Mouse (Mus musculus): Measurements from ENCODE around the gene Noct. TPM values are rescaled to one million over a fixed set of nuclear protein-coding genes. Genes with fewer than 3 reads are reported as not detected.
"Not testable (repeated sequence)": the region's sequence is repeated elsewhere in the genome, so short reads cannot be mapped to it uniquely, and the experiment has no call there.

The Noct gene
- total RNA-seq (2014; fragmentation: Nextera tagmentation) = 19.2 and 39.1 TPM in 2 replicates
- total RNA-seq (2017) = 4.6 and 5.8 TPM in 2 replicates

DNA sequence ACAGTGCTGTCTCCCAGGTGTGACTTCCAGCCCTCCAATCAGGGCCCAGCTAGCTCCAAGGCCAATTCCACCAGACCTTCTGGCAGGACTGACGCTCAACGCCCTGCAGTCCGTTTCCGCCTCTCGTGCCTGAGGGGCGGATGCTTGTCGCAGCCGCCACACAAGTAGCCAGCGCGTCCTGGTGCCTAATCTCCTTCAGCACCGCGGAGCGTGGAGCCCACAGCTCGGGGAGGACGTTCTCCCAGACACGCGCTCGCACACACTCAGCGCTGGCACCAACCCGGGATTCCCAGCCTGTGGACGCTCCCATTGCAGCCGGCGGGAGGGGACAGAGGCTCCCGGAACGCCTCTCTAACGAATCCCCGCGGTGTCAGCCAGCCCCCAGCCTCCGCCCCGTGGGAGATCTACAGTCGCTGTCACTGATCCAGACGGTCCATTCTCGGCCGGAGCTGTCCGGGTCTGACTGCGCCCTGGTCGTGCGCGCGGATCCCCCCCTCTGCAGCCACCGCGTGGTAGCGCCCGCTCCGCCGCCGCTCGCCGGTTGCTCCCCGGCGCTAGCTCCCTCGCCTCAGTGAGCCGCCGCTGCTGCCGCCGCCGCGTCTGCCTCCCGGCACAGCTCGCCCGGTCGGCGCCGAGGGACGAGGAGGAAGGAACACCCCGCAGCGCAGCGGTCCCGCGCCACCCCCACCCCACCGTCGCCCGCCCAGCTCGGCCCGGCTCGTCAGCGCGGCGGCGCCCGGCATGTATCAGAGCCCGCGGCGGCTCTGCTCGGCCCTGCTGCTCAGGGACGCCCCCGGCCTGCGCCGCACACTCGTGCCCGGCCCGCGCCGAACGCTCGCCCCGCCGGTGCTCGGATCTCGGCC lies at the start of gene Noct:
Gene Noct (plus strand): TSS at position 85 of the 863 bp plus-strand sequence.
- ATAC-seq (replicated peaks; ENCODE audit: low FRiP score, low TSS enrichment, poor library complexity, severe bottlenecking) = peak; percentile 92

DNA sequence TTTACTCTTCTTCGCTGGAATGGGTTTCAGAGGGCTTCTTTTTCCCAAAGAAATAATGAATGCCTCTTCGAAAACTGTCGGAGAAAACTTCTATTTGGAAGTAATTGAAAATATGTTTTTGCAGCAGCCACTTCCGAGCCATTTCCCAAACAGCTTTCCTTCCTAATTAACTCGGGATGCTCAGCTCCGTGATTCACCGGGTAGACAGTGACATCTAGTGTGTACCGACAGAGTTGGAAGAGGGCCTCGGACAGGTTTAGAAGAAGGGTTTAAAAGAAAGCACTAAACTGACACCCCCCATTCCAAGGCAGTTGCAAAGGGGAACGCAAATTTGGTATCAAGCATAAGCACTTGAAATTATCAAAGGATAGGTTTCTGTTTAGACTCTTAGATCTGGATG lies 46.1 kb upstream of the Noct start:
- no peak for ATAC-seq (replicated peaks; ENCODE audit: low FRiP score, low TSS enrichment, poor library complexity, severe bottlenecking)

DNA sequence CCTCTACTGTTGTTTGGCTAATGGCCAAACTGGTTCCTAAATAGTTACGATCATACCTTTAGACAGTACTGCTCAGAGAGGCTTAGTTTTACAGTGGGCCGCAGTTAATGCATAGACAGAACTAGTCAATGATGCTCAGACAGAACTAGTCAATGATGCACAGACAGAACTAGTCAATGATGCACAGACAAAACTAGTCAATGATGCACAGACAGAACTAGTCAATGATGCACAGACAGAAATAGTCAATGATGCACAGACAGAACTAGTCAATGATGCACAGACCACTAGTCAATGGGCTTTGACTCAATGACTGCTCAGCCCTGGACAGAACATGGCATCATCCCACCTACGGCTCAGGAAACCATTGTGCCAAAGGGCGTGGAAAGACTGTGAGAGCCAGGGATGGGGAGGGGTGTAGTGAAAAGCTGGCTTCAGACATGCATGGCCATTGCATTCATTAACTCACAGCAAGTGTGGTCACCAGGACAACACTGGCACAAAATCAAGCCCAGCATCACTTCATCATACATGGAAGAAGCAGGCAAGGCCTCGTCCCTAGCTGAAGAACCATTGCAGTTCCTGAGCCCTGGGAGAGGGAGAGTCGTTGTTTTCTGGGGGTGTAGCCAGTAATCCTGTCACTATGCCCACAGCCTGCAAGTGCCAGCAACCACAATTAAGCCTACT lies 44.6 kb upstream of the Noct start:
- no peak for ATAC-seq (replicated peaks; ENCODE audit: low FRiP score, low TSS enrichment, poor library complexity, severe bottlenecking)

DNA sequence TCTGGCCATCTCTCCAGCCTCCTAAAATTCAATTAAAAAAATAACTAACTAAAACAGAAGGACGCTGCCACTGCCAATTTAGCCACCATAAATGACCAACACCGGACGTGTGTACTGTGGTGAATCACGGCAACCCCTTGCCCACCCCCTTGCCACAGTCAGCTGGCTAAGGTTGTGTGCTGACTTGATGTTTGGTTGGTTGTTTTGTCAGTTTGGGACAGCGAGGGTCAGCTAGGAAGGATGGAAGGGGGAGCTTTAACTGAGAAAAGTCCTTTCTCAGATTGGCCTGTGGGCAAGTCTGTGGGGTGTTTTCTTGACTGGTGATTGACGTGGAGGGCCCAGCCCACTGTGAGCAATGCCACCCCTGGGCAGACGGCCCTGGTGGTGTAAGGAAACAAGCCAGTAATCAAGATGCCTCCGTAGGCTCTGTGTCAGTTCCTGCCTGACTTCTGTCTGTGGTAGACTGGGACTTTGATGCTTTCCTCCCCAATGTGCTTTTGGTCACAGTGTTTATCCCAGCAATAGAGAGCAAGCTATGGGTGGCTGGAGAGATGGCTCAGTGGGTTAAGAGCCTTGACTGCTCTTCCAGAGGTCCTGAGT lies 43.8 kb upstream of the Noct start:
- ATAC-seq (replicated peaks; ENCODE audit: low FRiP score, low TSS enrichment, poor library complexity, severe bottlenecking) = no peak

DNA sequence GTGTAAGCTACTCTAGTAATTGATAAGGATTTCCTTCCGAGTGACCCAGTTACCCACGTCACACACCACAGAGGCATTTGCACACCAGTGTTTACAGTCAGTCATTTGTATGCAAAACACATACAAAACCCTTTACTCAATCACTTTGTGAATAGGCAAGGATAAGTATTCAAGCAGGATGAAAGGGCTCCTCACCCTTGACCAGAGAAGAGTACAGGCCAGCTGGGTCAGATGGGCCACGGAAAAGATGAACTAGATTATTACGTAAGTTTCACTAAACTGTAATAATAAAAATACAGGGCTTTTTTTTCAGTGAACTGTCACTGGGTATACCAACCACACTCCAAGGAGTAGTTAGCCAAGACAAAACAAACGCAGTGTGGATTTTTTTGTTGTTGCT lies 41.8 kb upstream of the Noct start:
- no peak for ATAC-seq (replicated peaks; ENCODE audit: low FRiP score, low TSS enrichment, poor library complexity, severe bottlenecking)

DNA sequence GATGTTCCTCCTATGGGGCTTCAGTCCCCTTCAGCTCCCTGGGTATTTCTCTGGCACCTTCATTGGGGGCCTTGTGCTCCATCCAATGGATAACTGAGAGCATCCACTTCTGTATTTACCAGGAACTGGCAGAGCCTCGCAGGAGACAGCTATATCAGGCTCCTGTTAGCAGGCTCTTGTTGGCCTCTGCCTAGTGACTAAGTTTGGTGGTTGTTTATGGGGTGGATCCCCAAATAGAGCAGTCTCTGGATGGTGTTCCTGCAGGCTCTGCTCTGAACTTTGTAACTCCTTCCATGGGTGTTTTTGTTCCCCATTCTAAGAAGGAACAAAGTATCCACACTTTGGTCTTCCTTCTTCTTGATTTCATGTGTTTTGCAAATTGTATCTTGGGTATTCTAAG lies 40.7 kb upstream of the Noct start:
- ATAC-seq (replicated peaks; ENCODE audit: low FRiP score, low TSS enrichment, poor library complexity, severe bottlenecking) = not testable (repeated sequence)

DNA sequence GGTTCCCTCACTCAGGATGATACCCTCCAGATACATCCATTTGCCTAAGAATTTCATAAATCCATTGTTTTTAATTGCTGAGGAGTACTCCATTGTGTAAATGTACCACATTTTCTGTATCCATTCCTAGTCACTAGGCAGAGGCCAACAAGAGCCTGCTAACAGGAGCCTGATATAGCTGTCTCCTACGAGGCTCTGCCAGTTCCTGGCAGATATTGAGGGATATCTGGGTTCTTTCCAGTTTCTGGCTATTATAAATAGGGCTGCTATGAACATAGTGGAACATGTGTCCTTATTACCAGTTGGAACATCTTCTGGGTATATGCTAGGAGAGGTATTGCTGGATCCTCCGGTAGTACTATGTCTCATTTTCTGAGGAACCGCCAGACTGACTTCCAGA lies 40.3 kb upstream of the Noct start:
- not testable (repeated sequence) for ATAC-seq (replicated peaks; ENCODE audit: low FRiP score, low TSS enrichment, poor library complexity, severe bottlenecking)

DNA sequence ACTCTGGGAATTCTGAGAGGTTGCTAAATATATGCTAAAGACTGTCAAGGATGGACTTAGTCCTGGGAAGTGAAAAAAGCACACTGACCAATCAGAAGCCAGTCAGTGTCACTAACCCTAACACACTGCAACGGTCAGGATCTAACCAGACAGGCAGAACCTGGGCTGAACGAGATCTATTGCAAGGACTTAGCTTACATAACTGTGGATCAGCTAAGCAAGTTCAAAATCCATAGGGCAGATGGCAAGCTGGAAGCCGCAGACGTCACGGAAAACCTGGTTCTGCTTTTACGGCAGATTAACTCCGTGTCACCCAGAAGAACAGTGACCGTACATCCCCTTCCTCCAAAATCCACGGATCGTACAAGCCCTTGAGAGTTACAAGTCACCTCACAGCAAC lies 39.5 kb upstream of the Noct start:
- no peak for ATAC-seq (replicated peaks; ENCODE audit: low FRiP score, low TSS enrichment, poor library complexity, severe bottlenecking)

DNA sequence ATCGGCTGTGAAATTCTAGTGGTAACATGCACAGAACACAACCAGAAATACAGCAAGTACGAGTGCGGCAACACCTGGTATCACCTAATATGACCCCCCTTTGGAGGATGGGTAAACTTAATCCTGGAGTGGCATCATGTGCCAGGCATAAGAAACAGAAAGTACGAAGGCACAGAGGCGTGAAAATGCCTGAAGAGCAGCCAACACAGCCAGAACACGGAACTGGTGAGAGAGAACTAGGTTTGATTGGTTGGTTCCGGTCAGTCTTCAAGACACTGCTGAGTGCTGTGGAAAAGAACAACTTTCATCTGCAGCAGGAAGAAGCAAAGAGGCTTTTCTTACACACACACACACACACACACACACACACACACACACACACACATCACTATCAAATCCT lies 38.8 kb upstream of the Noct start:
- no peak for ATAC-seq (replicated peaks; ENCODE audit: low FRiP score, low TSS enrichment, poor library complexity, severe bottlenecking)

DNA sequence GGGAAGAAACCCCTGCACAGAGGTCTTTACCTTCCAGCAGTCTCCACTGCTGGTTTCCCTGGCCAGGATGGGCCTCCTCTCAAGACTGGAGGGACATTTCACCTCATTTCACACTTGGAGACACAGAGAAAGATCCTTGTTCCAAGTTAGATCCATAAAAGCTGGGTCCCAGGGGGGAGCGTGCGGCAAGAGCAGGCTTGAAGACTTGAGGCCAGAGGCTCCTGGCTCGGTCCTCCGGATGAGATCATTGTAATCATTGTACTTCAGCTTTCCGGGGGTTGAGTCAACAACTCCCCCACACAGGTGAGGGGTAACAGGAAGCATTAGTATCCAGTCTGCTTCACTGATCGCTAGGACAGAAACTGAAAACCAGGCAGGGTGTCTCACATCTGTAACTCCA lies 30.2 kb upstream of the Noct start:
- no peak for ATAC-seq (replicated peaks; ENCODE audit: low FRiP score, low TSS enrichment, poor library complexity, severe bottlenecking)

DNA sequence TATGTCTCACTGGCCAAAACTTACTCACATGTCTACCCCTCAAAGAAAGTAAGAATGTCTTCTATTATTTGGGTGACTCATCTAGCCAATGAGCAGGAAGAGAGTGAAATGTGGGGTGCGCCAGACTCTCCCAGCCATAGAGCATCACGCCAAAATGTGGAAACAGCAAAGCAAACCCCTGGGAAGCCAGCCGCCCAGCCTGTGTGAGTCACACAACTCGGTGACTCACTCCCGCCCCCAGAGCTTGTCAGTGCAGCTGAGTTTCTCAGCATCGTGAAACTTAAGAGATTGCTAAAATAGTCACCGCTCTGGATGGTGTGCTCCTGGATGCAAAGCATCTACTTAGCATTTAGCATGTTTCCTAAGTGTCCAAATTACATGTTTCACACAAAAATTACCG lies 28.9 kb upstream of the Noct start:
- no peak for ATAC-seq (replicated peaks; ENCODE audit: low FRiP score, low TSS enrichment, poor library complexity, severe bottlenecking)

DNA sequence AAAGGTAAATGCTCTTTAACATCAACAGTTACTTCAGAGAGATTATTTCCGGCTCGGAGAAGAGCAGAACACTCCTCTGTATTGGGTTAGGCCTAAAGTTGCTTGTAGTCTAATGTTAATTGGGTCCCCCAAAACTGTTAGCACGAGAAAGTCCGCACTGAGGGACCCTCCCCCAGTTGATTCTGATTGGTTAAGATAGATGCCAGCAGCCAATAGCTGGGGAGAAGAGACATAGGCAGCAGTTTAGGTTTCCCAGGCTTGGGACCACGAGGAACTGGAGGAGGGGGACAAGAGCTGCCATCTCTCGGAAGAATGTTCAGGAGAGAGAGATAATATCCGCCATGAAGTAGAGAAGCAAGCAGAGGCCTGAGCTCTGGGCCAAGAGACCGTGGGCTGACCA lies 28.5 kb upstream of the Noct start:
- no peak for ATAC-seq (replicated peaks; ENCODE audit: low FRiP score, low TSS enrichment, poor library complexity, severe bottlenecking)

DNA sequence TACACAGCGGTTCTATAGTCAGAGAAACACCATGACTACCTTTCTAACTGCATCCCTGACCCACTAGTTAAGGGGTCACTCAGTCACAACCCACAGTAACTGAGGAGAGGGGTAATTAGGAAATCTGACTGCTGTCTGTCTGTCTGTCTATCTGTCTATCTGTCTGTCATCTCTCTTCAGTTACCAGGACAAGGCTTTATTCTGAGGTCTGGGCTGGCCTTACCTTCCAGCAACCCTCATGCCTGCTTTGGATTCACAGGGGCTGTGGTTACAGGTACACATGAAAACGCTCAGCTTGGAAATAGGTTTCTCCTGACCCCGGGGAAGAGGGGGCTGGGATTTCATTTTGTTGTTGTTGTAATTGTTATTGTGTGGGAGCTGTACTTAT lies 27.5 kb upstream of the Noct start:
- ATAC-seq (replicated peaks; ENCODE audit: low FRiP score, low TSS enrichment, poor library complexity, severe bottlenecking) = no peak

DNA sequence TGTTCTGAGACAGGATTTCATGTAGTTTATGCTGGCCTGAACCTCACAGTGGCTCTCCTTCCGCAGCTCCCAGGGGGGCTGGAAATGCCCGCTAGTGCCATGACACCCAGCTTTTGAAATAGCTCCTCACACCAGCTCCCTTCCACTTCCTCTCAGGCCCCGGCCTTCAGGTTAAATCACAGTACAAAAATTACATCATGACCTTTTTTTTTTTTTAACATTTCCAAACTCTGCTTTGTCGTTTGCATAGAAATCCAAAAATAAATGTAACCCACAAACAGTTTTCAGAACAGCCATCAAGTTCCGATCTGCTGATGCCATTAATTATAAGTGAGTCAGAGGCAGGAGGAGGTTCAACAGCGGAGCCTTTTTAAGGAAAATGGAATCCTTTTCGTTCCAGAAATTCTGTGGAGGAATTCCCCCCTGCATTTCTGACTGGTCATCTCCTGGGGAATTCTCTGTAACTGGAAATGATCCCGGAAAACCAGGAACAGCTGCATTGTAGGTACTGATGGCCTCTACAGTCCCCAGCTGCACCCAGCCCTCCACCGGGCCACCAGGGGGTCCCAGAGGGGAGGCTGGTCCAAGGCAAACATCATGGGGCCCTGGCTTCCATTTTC lies 27.0 kb upstream of the Noct start:
- no peak for ATAC-seq (replicated peaks; ENCODE audit: low FRiP score, low TSS enrichment, poor library complexity, severe bottlenecking)

DNA sequence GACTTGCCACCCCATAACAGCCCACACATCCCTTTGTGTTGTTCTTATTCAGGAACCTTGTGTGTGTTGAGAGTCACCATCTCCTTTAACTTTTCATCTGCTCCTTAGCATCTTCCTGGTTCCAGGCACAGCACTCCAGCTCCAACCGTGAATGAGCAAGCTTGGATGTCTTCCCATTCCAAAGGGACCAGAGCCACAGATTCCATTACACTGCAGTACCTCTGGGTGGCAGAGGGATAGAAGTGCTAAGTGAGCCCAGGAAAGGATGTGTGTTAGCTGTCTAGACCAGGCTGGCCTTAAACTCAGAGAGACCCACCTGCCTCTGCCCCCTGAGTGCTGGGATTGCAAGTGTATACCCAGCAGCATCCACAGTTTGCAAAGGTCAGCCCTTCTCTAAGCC lies 26.0 kb upstream of the Noct start:
- no peak for ATAC-seq (replicated peaks; ENCODE audit: low FRiP score, low TSS enrichment, poor library complexity, severe bottlenecking)

DNA sequence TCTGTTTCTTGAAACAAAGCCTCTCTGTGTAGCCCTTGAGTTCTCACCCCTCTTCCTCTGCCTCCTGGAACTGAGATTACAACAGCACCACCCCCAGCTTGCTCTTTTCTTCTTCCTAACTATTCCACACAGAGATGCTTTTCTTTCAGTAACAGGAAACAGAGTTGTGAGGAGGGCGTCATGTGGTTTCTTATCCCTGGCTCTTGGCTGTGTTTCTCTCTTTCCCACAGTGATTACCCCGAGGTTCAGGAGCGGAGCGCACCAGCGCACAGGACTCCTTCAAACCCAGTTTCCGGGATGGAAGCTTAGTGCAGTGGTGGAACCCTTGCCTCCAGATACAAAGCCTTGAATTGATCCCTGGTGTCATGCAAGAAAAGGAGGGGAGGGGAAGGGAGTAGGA lies 25.1 kb upstream of the Noct start:
- no peak for ATAC-seq (replicated peaks; ENCODE audit: low FRiP score, low TSS enrichment, poor library complexity, severe bottlenecking)

DNA sequence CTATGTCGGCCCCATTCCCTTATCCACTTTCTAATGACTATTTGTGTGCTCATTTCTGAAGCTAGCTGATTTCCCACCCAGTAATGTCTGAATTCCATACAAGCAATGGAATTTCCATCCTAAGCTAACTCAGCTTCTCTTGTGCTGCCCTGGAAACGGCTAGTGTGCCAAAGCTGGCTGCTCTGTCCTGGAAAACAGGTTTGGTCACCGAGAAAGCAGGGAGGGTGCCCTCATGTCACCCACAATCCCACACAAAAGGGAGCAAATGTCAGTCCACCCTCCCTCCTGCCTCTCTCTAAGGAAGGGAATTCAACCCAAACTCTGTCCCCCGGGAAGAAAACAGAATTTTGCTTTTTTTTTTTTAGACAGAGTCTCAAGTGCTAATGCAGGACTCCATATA lies 23.9 kb upstream of the Noct start:
- ATAC-seq (replicated peaks; ENCODE audit: low FRiP score, low TSS enrichment, poor library complexity, severe bottlenecking) = no peak

DNA sequence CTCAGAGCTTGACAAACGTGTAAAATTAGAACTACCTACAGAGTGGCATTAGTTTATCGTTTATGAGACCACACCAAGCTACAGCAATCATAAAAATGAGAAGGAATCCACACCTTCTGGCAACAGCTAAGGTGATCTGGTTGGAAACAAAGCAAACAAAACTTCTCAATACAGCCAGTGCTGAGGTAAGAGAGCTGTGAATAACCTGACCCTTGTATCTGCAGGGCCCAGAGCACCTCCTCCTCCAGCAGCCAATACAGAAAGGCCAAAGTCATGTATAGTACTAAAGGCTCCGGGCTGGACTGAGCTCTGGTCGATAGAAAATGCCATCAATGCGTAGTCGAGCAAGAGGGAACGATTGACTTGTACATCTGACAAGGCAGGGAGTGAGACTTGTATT lies 23.4 kb upstream of the Noct start:
- ATAC-seq (replicated peaks; ENCODE audit: low FRiP score, low TSS enrichment, poor library complexity, severe bottlenecking) = no peak

DNA sequence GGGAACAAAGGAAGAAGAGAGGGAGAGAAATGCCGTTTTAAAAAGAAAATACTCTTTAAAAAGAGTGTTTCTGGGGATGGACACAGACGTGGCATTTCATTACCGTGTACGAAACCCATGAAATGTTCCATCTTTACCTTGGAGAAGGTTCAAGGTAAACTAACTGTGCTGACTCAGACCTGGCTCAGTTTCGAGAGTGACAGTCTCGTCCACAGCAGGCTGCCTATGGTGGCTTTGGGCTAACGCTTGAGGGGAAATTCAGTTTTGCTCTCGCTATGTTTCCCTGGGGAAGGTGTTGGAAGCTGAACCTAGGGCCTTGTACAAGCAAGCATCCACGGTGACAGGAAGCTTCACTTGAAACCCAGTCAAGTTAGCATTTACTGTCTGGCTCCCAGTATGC lies 22.3 kb upstream of the Noct start:
- no peak for ATAC-seq (replicated peaks; ENCODE audit: low FRiP score, low TSS enrichment, poor library complexity, severe bottlenecking)

DNA sequence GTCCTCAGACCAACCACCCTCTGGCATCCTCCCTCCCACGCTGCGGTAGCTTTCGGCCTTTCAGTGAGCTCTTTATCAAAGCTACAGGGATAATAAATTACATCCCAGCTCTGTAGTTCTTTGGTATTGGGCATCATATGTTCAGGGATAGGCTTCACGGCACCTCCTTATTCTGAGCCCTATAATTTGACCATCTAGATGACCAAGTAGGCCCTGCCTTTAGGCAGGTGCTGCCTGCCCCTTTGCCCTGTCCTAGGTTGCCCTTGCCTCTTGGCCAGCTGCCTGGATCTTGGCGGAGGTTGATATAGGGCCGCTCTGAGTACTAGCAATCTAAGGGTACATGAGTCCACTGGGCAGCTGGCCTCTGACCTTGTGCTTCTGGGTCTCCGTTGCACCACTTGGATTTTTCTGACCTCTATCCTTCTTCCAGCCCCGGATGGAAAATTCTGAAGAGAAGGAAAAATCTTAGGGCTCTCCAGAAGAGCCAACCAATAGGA lies 21.7 kb upstream of the Noct start:
- no peak for ATAC-seq (replicated peaks; ENCODE audit: low FRiP score, low TSS enrichment, poor library complexity, severe bottlenecking)

All from megakaryocyte-erythroid progenitor cell, adult 5-6 weeks (primary cell).